Mouse (Mus musculus) C2C12 (cell line): ENCODE data around the gene Trio.

Source experiments
- CTCF ChIP-seq: IDR thresholded peaks from one replicate; pipeline ENCODE4 v1.5.1; 2011; ENCODE audit not compliant: control insufficient read depth, insufficient read depth, insufficient read length
- FOSL1 ChIP-seq: IDR thresholded peaks from one replicate; pipeline ENCODE4 v1.8.0; 2011; ENCODE audit warnings: mild to moderate bottlenecking, low read length; ENCODE audit not compliant: poor library complexity, insufficient read depth, severe bottlenecking
- MAX ChIP-seq: IDR thresholded peaks from one replicate; pipeline ENCODE4 v1.6.1; 2011; ENCODE audit warnings: mild to moderate bottlenecking, control low read depth
- MYOG ChIP-seq: IDR thresholded peaks from one replicate; pipeline ENCODE4 v1.6.1; 2011; ENCODE audit not compliant: control insufficient read depth, insufficient read length; ENCODE audit errors: extremely low read depth
- USF1 ChIP-seq: IDR thresholded peaks from one replicate; pipeline ENCODE4 v1.6.1; 2011; ENCODE audit warnings: low read depth, mild to moderate bottlenecking, control low read depth, moderate library complexity

- no peak for TF ChIP-seq CTCF
- TF ChIP-seq USF1, result no peak
- TF ChIP-seq FOSL1, result no peak
- no peak for TF ChIP-seq MAX
- no peak for TF ChIP-seq MYOG
Measured at GRCm38 (mm10) chr15:27907649-27908048, 118.0 kb downstream of the Trio start.
